Mouse (Mus musculus) embryonic fibroblast, embryonic 13.5 days (primary cell): ENCODE measurements around the gene Ap2a2.

Experiments used
- CTCF ChIP-seq: IDR thresholded peaks from 2 replicates; pipeline ENCODE4 v1.5.1; 2011; ENCODE audit warnings: mild to moderate bottlenecking, control low read depth, low read length, moderate library complexity, borderline replicate concordance; ENCODE audit not compliant: insufficient read depth
- POLR2A ChIP-seq: IDR thresholded peaks from 2 replicates; pipeline ENCODE4 v1.6.1; 2011; ENCODE audit warnings: low read depth, mild to moderate bottlenecking, control low read depth, low read length, moderate library complexity

DNA sequence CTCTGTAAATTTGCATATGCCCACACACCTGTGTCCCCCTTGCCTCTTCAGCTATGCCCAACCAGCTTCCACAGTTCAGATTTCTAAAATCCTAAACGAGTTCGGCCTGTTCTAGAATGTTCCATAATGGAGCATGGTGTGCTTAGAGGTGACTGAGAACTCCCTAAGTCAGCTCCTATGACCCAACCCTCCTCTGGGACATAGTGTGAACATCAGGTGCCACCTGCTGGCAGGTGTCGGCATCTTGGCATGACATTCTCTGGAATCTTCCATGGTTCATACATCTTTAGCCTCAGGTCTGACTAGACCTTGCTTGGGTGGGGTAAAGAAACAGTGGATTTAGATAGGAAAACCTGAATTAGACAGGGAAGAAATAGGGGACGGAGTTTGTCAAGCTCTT is 109.0 kb downstream of the Ap2a2 start:
- TF ChIP-seq POLR2A (no peak), CTCF (0 out of 2 replicates have a peak, but pooled peaks have one; percentile 23)
